Mouse (Mus musculus): Measurements from ENCODE around the gene Aldh4a1.
A peak's percentile ranks its signal among the peaks of the same experiment; 100 is the strongest.

Gene Aldh4a1

GRCm38 (mm10) chr4:139683728-139684638, 61.3 kb downstream of the Aldh4a1 start:
- peak in 1 of 2 experiments; percentile 19 for DNase-seq

GRCm38 (mm10) chr4:139684639-139685017, 62.0 kb downstream of the Aldh4a1 start:
- DNase-seq: peak; percentile 80 to 82

- DNase-seq: no peak
Measured at GRCm38 (mm10) chr4:139688058-139688457, 65.4 kb downstream of the Aldh4a1 start.

GRCm38 (mm10) chr4:139689627-139690269, 67.1 kb downstream of the Aldh4a1 start:
- DNase-seq: no peak

GRCm38 (mm10) chr4:139693315-139693714, 70.6 kb downstream of the Aldh4a1 start:
- no peak for DNase-seq

GRCm38 (mm10) chr4:139697755-139698154, 75.1 kb downstream of the Aldh4a1 start:
- DNase-seq: peak; percentile 16 to 24

GRCm38 (mm10) chr4:139698602-139699001, 75.9 kb downstream of the Aldh4a1 start:
- no peak for DNase-seq
